Mouse (Mus musculus): Measurements from ENCODE around the gene Pate4. TPM values are rescaled to one million over a fixed set of nuclear protein-coding genes. Genes with fewer than 3 reads are reported as not detected.
A peak's percentile ranks its signal among the peaks of the same experiment; 100 is the strongest.

The Pate4 gene
- total and polyA plus RNA-seq, 3 experiments = not detected

- Histone ChIP-seq H3K4me3 (peak within 1 kb of the TSS; percentile 85), H3K4me1 (ENCODE audit: control insufficient read depth, insufficient read depth, low read length) (no peaks in the 10 kb centered on the region; the same call in 1 of the 2 replicates), H3K79me2 (replicated peaks; ENCODE audit: control insufficient read depth, insufficient read depth, low read length) (no peaks in the 10 kb centered on the region; the same call in 1 of the 2 replicates), H3K27ac (peak within 1 kb of the TSS; percentile 60), H3K9ac (ENCODE audit: low read depth, low read length) (peak within 1 kb of the TSS; percentile 54), H3K27me3 (ENCODE audit: control insufficient read depth, insufficient read depth, low read length) (peaks cover 12% of the 10 kb centered on the region), H3K36me3 (ENCODE audit: control insufficient read depth, insufficient read depth, low read length) (no peaks in the 10 kb centered on the region)
- WGBS = 2% methylated on average over 59 of the region's 59 CpGs
- DNase-seq = peak; percentile 18 to 34
- TF ChIP-seq POLR2A (IDR thresholded peaks at IDR 0.05; ENCODE audit: insufficient read depth, low read depth, low read length) = no peak
- intact Hi-C loops (cut with DNase I) = no loop called here
These were observed 53.3 kb downstream of the Pate4 start, which contains the start of the genes Ddx25 and Pus3 for GRCm38 (mm10) chr9:35558257-35559008. TSS of gene Ddx25 (minus strand) at chr9:35558528. TSS of gene Pus3 (plus strand) at chr9:35558595.

Other genes with a start within 250 kb of the Pate4 start
- 10 to 100 TPM in 1 of 2 experiments, 1 to 10 TPM in 1; 9.7 to 10.2 TPM for gene Cdon, start 190.8 kb downstream of the Pate4 start, total RNA-seq (2021)
- 6.0 and 10.9 TPM in 2 replicates for gene Cdon, start 190.8 kb downstream of the Pate4 start, polyA plus RNA-seq (2012; rRNA removed)
- gene Gm1113, start 93.7 kb downstream of the Pate4 start, total RNA-seq (2021) = not detected
- not detected in 2 replicates for gene Gm1113, start 93.7 kb downstream of the Pate4 start, polyA plus RNA-seq (2012; rRNA removed)
- gene Ddx25, start 53.4 kb downstream of the Pate4 start, total RNA-seq (2021) = not detected
- gene Ddx25, start 53.4 kb downstream of the Pate4 start, polyA plus RNA-seq (2012; rRNA removed) = 0.04 and 0.06 TPM in 2 replicates
- gene Pus3, start 53.3 kb downstream of the Pate4 start, total RNA-seq (2021) = 1 to 10 TPM; 6.0 to 6.3 TPM
- gene Pus3, start 53.3 kb downstream of the Pate4 start, polyA plus RNA-seq (2012; rRNA removed) = 1.8 and 4.1 TPM in 2 replicates
- gene Pate2, start 41.7 kb downstream of the Pate4 start, total RNA-seq (2021) = not detected
- gene Pate2, start 41.7 kb downstream of the Pate4 start, polyA plus RNA-seq (2012; rRNA removed) = 0.06 TPM in 1 of 2 replicates, not detected in the other
- 1 to 10 TPM; 1.5 to 2.0 TPM for gene Hyls1, start 41.5 kb downstream of the Pate4 start, total RNA-seq (2021)
- gene Hyls1, start 41.5 kb downstream of the Pate4 start, polyA plus RNA-seq (2012; rRNA removed) = 0.68 and 1.3 TPM in 2 replicates
- not detected for gene Pate3, start 36.3 kb upstream of the Pate4 start, total RNA-seq (2021)
- gene Pate3, start 36.3 kb upstream of the Pate4 start, polyA plus RNA-seq (2012; rRNA removed) = not detected in 2 replicates
- gene Pate1, start 75.4 kb upstream of the Pate4 start, total RNA-seq (2021) = not detected
- not detected in 2 replicates for gene Pate1, start 75.4 kb upstream of the Pate4 start, polyA plus RNA-seq (2012; rRNA removed)
- not detected for gene Gm17677, start 129.1 kb upstream of the Pate4 start, total RNA-seq (2021)
- gene Gm17677, start 129.1 kb upstream of the Pate4 start, polyA plus RNA-seq (2012; rRNA removed) = not detected in 2 replicates
- gene Gm17727, start 166.2 kb upstream of the Pate4 start, total RNA-seq (2021) = not detected
- not detected in 2 replicates for gene Gm17727, start 166.2 kb upstream of the Pate4 start, polyA plus RNA-seq (2012; rRNA removed)
- not detected for gene Gm27235, start 178.2 kb upstream of the Pate4 start, total RNA-seq (2021)
- not detected in 2 replicates for gene Gm27235, start 178.2 kb upstream of the Pate4 start, polyA plus RNA-seq (2012; rRNA removed)
- not detected for gene D730048I06Rik, start 178.2 kb upstream of the Pate4 start, total RNA-seq (2021)
- gene D730048I06Rik, start 178.2 kb upstream of the Pate4 start, polyA plus RNA-seq (2012; rRNA removed) = not detected in 2 replicates
- not detected for gene 9230110F15Rik, start 232.2 kb upstream of the Pate4 start, total RNA-seq (2021)
- not detected in 2 replicates for gene 9230110F15Rik, start 232.2 kb upstream of the Pate4 start, polyA plus RNA-seq (2012; rRNA removed)